Mouse (Mus musculus) CH12.LX (cell line): ENCODE results near the gene Prkag2. TPM values are rescaled to one million over a fixed set of nuclear protein-coding genes. Genes with fewer than 3 reads are reported as not detected.
A peak's percentile ranks its signal among the peaks of the same experiment; 100 is the strongest.

Experiments
- DNase-seq: peaks from one replicate; pipeline ENCODE4 v3.0.0-alpha.2; 2013; ENCODE audit errors: extremely low read depth
- H3K27ac ChIP-seq: 2 replicates; pipeline ENCODE4 v1.5.1; 2012; ENCODE audit warnings: low read depth, mild to moderate bottlenecking, control low read depth, moderate library complexity; ENCODE audit not compliant: insufficient read depth
- H3K27me3 ChIP-seq: replicated peaks from 2 replicates; pipeline ENCODE3; 2012; ENCODE audit warnings: inconsistent platforms
- H3K36me3 ChIP-seq, 2 experiments: replicated peaks in 1 of 2; 2 replicates each; pipeline versions ENCODE3 to v1.6.1; 2012; ENCODE audit warnings: inconsistent platforms in 1 of 2, low read length in 1 of 2, mild to moderate bottlenecking in 1 of 2, mixed read lengths in 1 of 2, moderate library complexity in 1 of 2; ENCODE audit not compliant: control insufficient read depth in 1 of 2, insufficient read depth in 1 of 2
- H3K4me1 ChIP-seq, 2 experiments: 2 replicates each; pipeline ENCODE4 v1.6.1; 2012; ENCODE audit warnings: inconsistent platforms in 1 of 2, moderate library complexity in 1 of 2; ENCODE audit not compliant: insufficient read depth in 2 of 2, control insufficient read depth in 1 of 2
- H3K4me2 ChIP-seq: 2 replicates; pipeline ENCODE4 v1.6.1; 2012; ENCODE audit warnings: low read depth, mild to moderate bottlenecking, control low read depth; ENCODE audit not compliant: poor library complexity, insufficient read depth, severe bottlenecking
- H3K4me3 ChIP-seq, 3 experiments: fragments of 150-350 bp in 1 of 3; sonication (generic) in 1 of 3; replicated peaks in 1 of 3; 2 replicates each; pipeline versions ENCODE3 to v1.5.1; 2011 to 2012; ENCODE audit warnings: low read depth in 2 of 3, low read length in 2 of 3, mild to moderate bottlenecking in 2 of 3, moderate library complexity in 2 of 3, control low read depth in 1 of 3, improper control_type of control experiment in 1 of 3, inconsistent platforms in 1 of 3, mixed read lengths in 1 of 3; ENCODE audit not compliant: poor library complexity in 1 of 3
- H3K79me2 ChIP-seq: replicated peaks from 2 replicates; pipeline ENCODE4 v1.6.1; 2012; ENCODE audit warnings: mild to moderate bottlenecking, moderate library complexity; ENCODE audit not compliant: control insufficient read depth, poor library complexity, insufficient read depth, severe bottlenecking; ENCODE audit errors: extremely low read depth
- H3K9ac ChIP-seq: 2 replicates; pipeline ENCODE4 v1.6.1; 2012; ENCODE audit warnings: low read depth, mild to moderate bottlenecking, control low read depth, moderate library complexity; ENCODE audit not compliant: insufficient read depth
- H3K9me3 ChIP-seq: replicated peaks from 2 replicates; pipeline ENCODE3; 2012; ENCODE audit warnings: low read length, inconsistent platforms, mixed read lengths
- BHLHE40 ChIP-seq: IDR thresholded peaks from 2 replicates; pipeline ENCODE4 v1.6.1; 2011; ENCODE audit warnings: mild to moderate bottlenecking, low read depth, low read length, improper control_type of control experiment
- CHD1 ChIP-seq: IDR thresholded peaks from 2 replicates; pipeline ENCODE4 v1.6.1; 2012; ENCODE audit warnings: low read depth, low read length, improper control_type of control experiment, inconsistent platforms
- CHD2 ChIP-seq: IDR thresholded peaks from 2 replicates; pipeline ENCODE4 v1.6.1; 2011; ENCODE audit warnings: low read length, improper control_type of control experiment
- CTCF ChIP-seq, 2 experiments: IDR thresholded peaks in 1 of 2; conservative IDR thresholded peaks in 1 of 2; 2 replicates each; pipeline ENCODE4 v1.5.1; 2011 to 2012; ENCODE audit warnings: low read depth in 2 of 2, low read length in 2 of 2, improper control_type of control experiment in 1 of 2, inconsistent platforms in 1 of 2, mild to moderate bottlenecking in 1 of 2, moderate library complexity in 1 of 2
- ETS1 ChIP-seq: conservative IDR thresholded peaks from 2 replicates; pipeline ENCODE4 v1.6.1; 2012; ENCODE audit warnings: low read depth, mild to moderate bottlenecking, inconsistent platforms, low read length, improper control_type of control experiment, moderate library complexity
- IRF4 ChIP-seq: IDR thresholded peaks from 2 replicates; pipeline ENCODE4 v1.6.1; 2014; ENCODE audit warnings: low read depth, mild to moderate bottlenecking, inconsistent platforms, low read length, improper control_type of control experiment
- MAX ChIP-seq: IDR thresholded peaks from 2 replicates; pipeline ENCODE4 v1.6.1; 2011; ENCODE audit warnings: low read length, improper control_type of control experiment
- MXI1 ChIP-seq: IDR thresholded peaks from 2 replicates; pipeline ENCODE4 v1.6.1; 2011; ENCODE audit warnings: mild to moderate bottlenecking, low read depth, low read length, improper control_type of control experiment
- PAX5 ChIP-seq: IDR thresholded peaks from 2 replicates; pipeline ENCODE4 v1.6.1; 2012; ENCODE audit warnings: low read length, inconsistent platforms, mixed read lengths
- RAD21 ChIP-seq: IDR thresholded peaks from 2 replicates; pipeline ENCODE4 v1.6.1; 2011; ENCODE audit warnings: low read depth, mild to moderate bottlenecking, low read length, improper control_type of control experiment, moderate library complexity
- SMC3 ChIP-seq: IDR thresholded peaks from 2 replicates; pipeline ENCODE4 v1.6.1; 2011; ENCODE audit warnings: low read depth, low read length, improper control_type of control experiment
- TBP ChIP-seq: conservative IDR thresholded peaks from 2 replicates; pipeline ENCODE4 v1.6.1; 2011; ENCODE audit warnings: low read depth, low read length, improper control_type of control experiment
- TCF12 ChIP-seq: IDR thresholded peaks from 2 replicates; pipeline ENCODE4 v1.6.1; 2014; ENCODE audit warnings: low read depth, mild to moderate bottlenecking, inconsistent platforms, low read length, improper control_type of control experiment
- UBTF ChIP-seq: IDR thresholded peaks from 2 replicates; pipeline ENCODE4 v1.6.1; 2012; ENCODE audit warnings: low read depth, mild to moderate bottlenecking, inconsistent platforms, low read length, improper control_type of control experiment, moderate library complexity
- ZNF384 ChIP-seq: IDR thresholded peaks from 2 replicates; pipeline ENCODE4 v1.6.1; 2012; ENCODE audit warnings: low read depth, low read length, improper control_type of control experiment, inconsistent platforms
- dilution Hi-C: fragments of 300-500 bp; cut with MboI; formaldehyde crosslinking; loops from 2 replicates; pipeline ENCODE4 v1.14.3; 2020; ENCODE audit warnings: low sequenced_read_pairs; ENCODE audit not compliant: extremely low pct_unique_long_range_greater_than_20kb, extremely low pct_ligation_motif_present
- in situ Hi-C: fragments of 300-500 bp; cut with MboI; formaldehyde crosslinking; loops from 3 replicates; pipeline ENCODE4 v1.14.3; 2019; ENCODE audit warnings: low sequenced_read_pairs, low pct_ligation_motif_present, low pct_unique_long_range_greater_than_20kb, mixed read lengths
- polyA plus RNA-seq: library from polyadenylated mRNA; unstranded; fragments of >175 nt; gene quantifications from 2 replicates; pipeline ENCODE4 v1.2.1, GENCODE M21; 2012; ENCODE audit warnings: low read depth; ENCODE audit not compliant: insufficient read length
- total RNA-seq, 2 experiments: library from RNA; depleted of rRNA; stranded (reverse); fragments of 300-350 nt in 1 of 2; fragments of >200 nt in 1 of 2; gene quantifications; 2 replicates each; pipeline ENCODE4 v1.2.3; 2012 to 2014

Gene Prkag2
- total and polyA plus RNA-seq, 3 experiments = 4.6 to 21.2 (median 8.8) TPM

DNA sequence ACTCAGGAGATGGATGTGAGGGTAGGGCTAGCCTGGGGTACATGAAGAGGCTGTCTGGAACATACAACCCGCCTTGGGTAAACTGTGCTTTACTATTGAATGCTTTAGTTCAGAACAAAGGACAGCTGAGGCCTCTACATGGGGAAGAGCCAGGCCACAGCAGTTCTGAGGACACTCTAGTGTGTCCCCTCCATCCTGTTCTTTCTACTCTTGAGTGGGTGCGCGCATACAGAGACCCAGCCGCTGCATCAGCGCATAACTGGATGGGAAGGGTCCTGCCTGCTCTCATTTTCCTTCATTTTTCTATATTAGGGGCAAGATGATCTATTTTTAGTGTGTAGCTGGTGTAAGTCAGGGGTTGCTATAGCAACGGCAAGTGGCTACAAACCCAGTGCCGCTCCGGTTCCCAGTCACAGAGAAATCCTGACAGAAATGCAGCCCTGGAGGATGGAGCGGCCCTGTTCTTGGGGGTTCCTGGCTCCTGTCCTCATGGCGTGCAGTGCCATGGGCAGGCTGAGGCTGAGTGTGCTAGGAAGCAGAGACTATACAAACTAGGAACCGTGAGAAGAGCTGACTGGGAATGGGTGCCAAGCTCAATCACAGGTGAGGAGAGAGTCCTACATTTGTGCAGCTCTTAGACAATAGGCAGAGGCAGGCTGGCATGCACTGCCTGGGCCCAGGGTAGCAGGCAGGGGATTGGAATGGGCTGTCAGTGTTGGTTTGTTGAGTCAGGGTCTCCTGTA lies 114.8 kb downstream of the Prkag2 start:
- H3K9ac ChIP-seq = no peak overlapping the region
- no peaks in the 10 kb centered on the region for H3K27me3 ChIP-seq
- in situ Hi-C loops (no loop called here), dilution Hi-C loops (no loop called here)
- no peak overlapping the region for H3K27ac ChIP-seq
- no peak for DNase-seq
- H3K4me1 ChIP-seq = peaks cover 2 to 20% of the 10 kb centered on the region in 2 experiments; a peak in 2 of 4 replicates
- no peak overlapping the region for H3K4me3 ChIP-seq
- no peaks in the 10 kb centered on the region for H3K79me2 ChIP-seq
- no peak overlapping the region for H3K4me2 ChIP-seq
- no peaks in the 10 kb centered on the region for H3K36me3 ChIP-seq
- no peaks in the 10 kb centered on the region for H3K9me3 ChIP-seq
- no peak for TF ChIP-seq CHD2
- TF ChIP-seq TBP = no peak
- no peak for TF ChIP-seq MXI1
- no peak for TF ChIP-seq CHD1
- TF ChIP-seq ZNF384 = no peak
- no peak for TF ChIP-seq BHLHE40
- no peak for TF ChIP-seq UBTF

DNA sequence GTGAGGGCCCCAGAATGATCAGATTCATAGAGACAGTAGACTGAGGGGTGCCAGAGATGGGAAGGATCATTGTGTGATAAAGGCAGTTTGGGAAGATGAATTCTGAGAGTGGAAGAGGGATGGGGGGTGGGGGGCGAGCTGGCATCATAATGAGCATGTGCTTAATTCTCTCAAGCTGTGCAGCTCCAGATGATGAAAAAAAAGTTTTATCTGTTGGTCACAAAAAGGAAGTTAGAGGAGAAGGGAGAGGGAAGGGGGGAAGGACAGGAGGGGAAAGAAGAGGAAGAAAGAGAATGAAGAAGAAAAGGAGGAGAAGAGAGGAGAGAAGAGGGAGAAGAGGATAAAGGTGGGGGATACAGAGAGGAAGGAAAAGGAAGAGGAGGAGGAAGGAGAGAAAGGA lies 116.3 kb downstream of the Prkag2 start:
- Histone ChIP-seq H3K9me3 (no peaks in the 10 kb centered on the region), H3K27me3 (no peaks in the 10 kb centered on the region), H3K36me3 (no peaks in the 10 kb centered on the region), H3K4me2 (no peak overlapping the region), H3K79me2 (no peaks in the 10 kb centered on the region), H3K4me3 (no peak overlapping the region), H3K9ac (no peak overlapping the region), H3K27ac (no peak overlapping the region), H3K4me1 (peaks cover 0 to 15% of the 10 kb centered on the region in 2 experiments; a peak in 2 of 4 replicates)
- DNase-seq = no peak
- dilution Hi-C loops (no loop called here), in situ Hi-C loops (no loop called here)
- TF ChIP-seq MAX = no peak
- TF ChIP-seq ETS1 = no peak
- no peak for TF ChIP-seq TCF12
- no peak for TF ChIP-seq PAX5

DNA sequence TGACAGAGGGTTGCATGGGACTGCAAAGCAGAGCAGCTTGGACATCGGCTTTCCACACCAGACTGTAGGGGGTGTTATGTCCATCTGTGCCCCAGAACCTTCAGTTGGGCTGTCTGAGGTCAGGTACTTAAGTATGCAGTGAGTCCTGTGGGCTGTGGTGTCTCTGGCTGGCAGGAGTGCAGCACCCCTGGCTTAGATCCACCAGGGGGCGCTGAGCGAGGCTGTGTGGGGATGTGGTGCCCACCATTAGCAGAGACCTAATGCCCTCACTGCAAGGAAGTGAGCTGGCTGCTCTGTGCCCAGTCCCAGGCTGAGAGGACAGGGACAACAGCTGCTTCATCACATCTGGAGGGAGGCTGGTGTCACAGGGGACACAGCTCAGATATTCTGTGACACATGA lies 116.9 kb downstream of the Prkag2 start:
- DNase-seq = peak; percentile 51
- H3K4me2 ChIP-seq = no peak overlapping the region
- H3K36me3 ChIP-seq = no peaks in the 10 kb centered on the region
- no peaks in the 10 kb centered on the region for H3K9me3 ChIP-seq
- dilution Hi-C loops = no loop called here
- TF ChIP-seq CTCF (conservative IDR thresholded peaks at IDR 0.05 in 1 of 2, IDR thresholded peaks at IDR 0.05 in 1 of 2; ENCODE audit: low read depth in 2 of 2, low read length in 2 of 2) (peak; percentile 66 to 69), SMC3 (peak; percentile 57), RAD21 (peak; percentile 15), IRF4 (no peak)
- TF ChIP-seq, all 38 proteins: peak for 3
- no peak overlapping the region for H3K27ac ChIP-seq
- no peaks in the 10 kb centered on the region for H3K79me2 ChIP-seq
- H3K9ac ChIP-seq = no peak overlapping the region
- no peaks in the 10 kb centered on the region for H3K27me3 ChIP-seq
- in situ Hi-C loops = no loop called here
- no peak overlapping the region for H3K4me3 ChIP-seq
- peaks cover 0 to 15% of the 10 kb centered on the region in 2 experiments; a peak in 2 of 4 replicates for H3K4me1 ChIP-seq
